Mouse (Mus musculus) hindbrain, embryonic 11.5 days (tissue): ENCODE data around the gene Gfod2. TPM values are rescaled to one million over a fixed set of nuclear protein-coding genes. Genes with fewer than 3 reads are reported as not detected.

Experiments used
- ATAC-seq: fragments of 200-750 bp; cut with Nextera tagmentation; 2 replicates; pipeline ENCODE4 v1.8.0; 2017; ENCODE audit warnings: mild to moderate bottlenecking, moderate TSS enrichment, moderate library complexity; ENCODE audit not compliant: low FRiP score
- DNase-seq: peaks from one replicate; pipeline ENCODE4 v3.0.0-alpha.2; 2015; ENCODE audit warnings: low spot score
- H3K27ac ChIP-seq: fragments of 300-500 bp; sonication (generic); 2 replicates; pipeline ENCODE4 v1.5.1; 2014; ENCODE audit warnings: mild to moderate bottlenecking, low read depth, low read length
- H3K27me3 ChIP-seq: fragments of 300-500 bp; sonication (generic); 2 replicates; pipeline ENCODE4 v1.6.1; 2014; ENCODE audit warnings: mild to moderate bottlenecking, low read length, moderate library complexity, mixed read lengths; ENCODE audit not compliant: control insufficient read depth, insufficient read depth
- H3K36me3 ChIP-seq: fragments of 300-500 bp; sonication (generic); 2 replicates; pipeline ENCODE4 v1.6.1; 2014; ENCODE audit warnings: mild to moderate bottlenecking, low read length, moderate library complexity, mixed read lengths; ENCODE audit not compliant: control insufficient read depth, insufficient read depth
- H3K4me1 ChIP-seq: fragments of 300-500 bp; sonication (generic); replicated peaks from 2 replicates; pipeline ENCODE4 v1.6.1; 2014; ENCODE audit warnings: low read length, mixed read lengths; ENCODE audit not compliant: control insufficient read depth, insufficient read depth
- H3K4me2 ChIP-seq: fragments of 300-500 bp; sonication (generic); replicated peaks from 2 replicates; pipeline ENCODE4 v1.6.1; 2014; ENCODE audit warnings: mild to moderate bottlenecking, low read depth, low read length
- H3K4me3 ChIP-seq: fragments of 300-500 bp; sonication (generic); 2 replicates; pipeline ENCODE4 v1.5.1; 2014; ENCODE audit warnings: low read depth, low read length
- H3K9ac ChIP-seq: fragments of 300-500 bp; sonication (generic); 2 replicates; pipeline ENCODE4 v1.6.1; 2014; ENCODE audit warnings: low read depth, low read length
- H3K9me3 ChIP-seq: fragments of 300-500 bp; sonication (generic); 2 replicates; pipeline ENCODE4 v1.6.1; 2016; ENCODE audit warnings: low read length; ENCODE audit not compliant: control insufficient read depth
- WGBS: fragments of 180-500 bp; shearing (Covaris S2); extraction: QIAGEN DNeasy Blood & Tissue Kit; methylation state at CpG from one replicate; pipeline ENCODE4 v1.1.7; 2014; 5-methylcytosine and 5-hydroxymethylcytosine counted together
- polyA plus RNA-seq: library from polyadenylated mRNA; unstranded; fragments of >200 nt; fragmentation: Nextera tagmentation; extraction: Ambion mirVana; gene quantifications from 2 replicates; pipeline ENCODE4 v1.2.1, GENCODE M21; 2014

Gene Gfod2
- polyA plus RNA-seq, 1 experiment from 2014 or later: 38.3 TPM

GRCm38 (mm10) chr8:105695080-105695780, 63.2 kb downstream of the Gfod2 start:
- H3K36me3 ChIP-seq: 0 out of 2 replicates have a peak, but pooled peaks cover 2% of the 10 kb centered on the region
- DNase-seq: no peak
- H3K9ac ChIP-seq: no peak overlapping the region; the same call in 1 of the 2 replicates
- no peak overlapping the region for H3K27ac ChIP-seq
- WGBS: 82% methylated on average over 30 of the region's 30 CpGs
- no peaks in the 10 kb centered on the region for H3K27me3 ChIP-seq
- peaks cover 4% of the 10 kb centered on the region for H3K4me1 ChIP-seq
- no peaks in the 10 kb centered on the region for H3K9me3 ChIP-seq
- no peak for ATAC-seq
- peak overlapping the region; percentile 86 for H3K4me2 ChIP-seq
- peak overlapping the region; percentile 43 for H3K4me3 ChIP-seq

DNA sequence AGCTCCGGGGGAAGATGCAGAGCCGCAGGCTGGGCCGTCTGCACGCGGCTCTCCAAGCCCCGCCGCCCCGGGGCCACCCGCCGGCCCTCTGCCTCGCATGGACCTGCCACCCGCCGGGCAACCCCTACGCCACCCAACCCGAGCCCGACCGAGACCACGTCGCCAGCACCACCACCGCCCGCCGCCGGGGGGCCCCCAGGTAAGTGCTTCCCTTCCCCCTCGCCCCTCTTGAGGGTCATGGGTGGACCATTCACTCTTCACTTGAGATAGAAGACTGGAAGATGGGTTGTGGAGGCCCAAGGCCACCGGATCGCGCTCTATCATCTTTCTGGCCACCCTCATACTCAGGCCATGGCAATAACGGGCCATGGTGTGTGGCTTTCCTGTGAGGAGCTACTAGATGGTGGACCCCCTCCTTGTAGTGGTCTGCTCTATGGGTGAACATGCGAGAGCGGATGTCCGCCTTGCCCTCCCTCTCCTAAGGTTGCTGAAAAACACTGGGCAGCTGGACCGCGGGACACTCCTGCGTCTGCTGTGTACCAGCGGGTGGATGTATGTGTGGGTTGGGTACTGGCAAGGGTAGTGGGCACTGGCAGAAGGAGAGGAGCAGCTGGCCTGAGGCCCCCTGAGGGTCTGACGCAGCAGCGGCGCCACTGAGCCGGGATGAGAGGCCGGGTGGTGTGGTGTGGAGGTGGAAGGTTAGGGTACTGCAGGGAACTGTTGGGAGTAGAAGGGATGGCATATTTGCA, 64.2 kb downstream of the Gfod2 start:
- 0 out of 2 replicates have a peak, but pooled peaks cover 2% of the 10 kb centered on the region for H3K36me3 ChIP-seq
- peak overlapping the region; percentile 70 for H3K27ac ChIP-seq
- H3K9me3 ChIP-seq: no peaks in the 10 kb centered on the region
- ATAC-seq (peak; percentile 60), DNase-seq (peak; percentile 57)
- H3K4me3 ChIP-seq: peak overlapping the region; percentile 43
- WGBS: 12% methylated on average over 24 of the region's 40 CpGs
- H3K27me3 ChIP-seq: no peaks in the 10 kb centered on the region
- peak overlapping the region; percentile 64 for H3K9ac ChIP-seq
- H3K4me1 ChIP-seq: peaks cover 4% of the 10 kb centered on the region
- peak overlapping the region; percentile 86 for H3K4me2 ChIP-seq

DNA sequence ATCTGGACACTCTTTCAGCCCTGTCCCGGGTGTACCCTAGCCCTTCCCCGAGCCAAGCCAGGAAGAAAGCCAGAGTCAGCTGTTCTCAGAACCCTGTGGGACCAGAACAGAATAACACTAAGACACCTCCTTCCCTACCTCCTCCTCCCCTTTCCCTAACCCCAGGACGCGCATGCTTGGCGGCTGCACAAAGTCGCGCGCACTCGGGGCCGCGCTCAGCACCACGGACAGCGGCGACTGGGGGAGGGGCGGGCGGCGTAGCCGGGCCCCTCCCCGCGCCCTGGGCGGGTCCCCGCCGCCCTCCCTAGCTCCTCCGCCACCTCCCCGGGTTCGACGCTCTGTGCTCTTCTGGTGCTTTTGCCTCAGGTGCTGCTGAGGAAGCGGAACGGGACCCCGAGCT, 64.8 kb downstream of the Gfod2 start:
- WGBS: 17% methylated on average over 6 of the region's 30 CpGs
- peaks cover 4% of the 10 kb centered on the region for H3K4me1 ChIP-seq
- ATAC-seq (peak; percentile 62), DNase-seq (peak; percentile 84)
- H3K27ac ChIP-seq: peak overlapping the region; percentile 70
- H3K9ac ChIP-seq: peak overlapping the region; percentile 64
- H3K27me3 ChIP-seq: no peaks in the 10 kb centered on the region
- peak overlapping the region; percentile 86 for H3K4me2 ChIP-seq
- H3K36me3 ChIP-seq: 0 out of 2 replicates have a peak, but pooled peaks cover 2% of the 10 kb centered on the region
- H3K4me3 ChIP-seq: peak overlapping the region; percentile 43
- no peaks in the 10 kb centered on the region for H3K9me3 ChIP-seq

DNA sequence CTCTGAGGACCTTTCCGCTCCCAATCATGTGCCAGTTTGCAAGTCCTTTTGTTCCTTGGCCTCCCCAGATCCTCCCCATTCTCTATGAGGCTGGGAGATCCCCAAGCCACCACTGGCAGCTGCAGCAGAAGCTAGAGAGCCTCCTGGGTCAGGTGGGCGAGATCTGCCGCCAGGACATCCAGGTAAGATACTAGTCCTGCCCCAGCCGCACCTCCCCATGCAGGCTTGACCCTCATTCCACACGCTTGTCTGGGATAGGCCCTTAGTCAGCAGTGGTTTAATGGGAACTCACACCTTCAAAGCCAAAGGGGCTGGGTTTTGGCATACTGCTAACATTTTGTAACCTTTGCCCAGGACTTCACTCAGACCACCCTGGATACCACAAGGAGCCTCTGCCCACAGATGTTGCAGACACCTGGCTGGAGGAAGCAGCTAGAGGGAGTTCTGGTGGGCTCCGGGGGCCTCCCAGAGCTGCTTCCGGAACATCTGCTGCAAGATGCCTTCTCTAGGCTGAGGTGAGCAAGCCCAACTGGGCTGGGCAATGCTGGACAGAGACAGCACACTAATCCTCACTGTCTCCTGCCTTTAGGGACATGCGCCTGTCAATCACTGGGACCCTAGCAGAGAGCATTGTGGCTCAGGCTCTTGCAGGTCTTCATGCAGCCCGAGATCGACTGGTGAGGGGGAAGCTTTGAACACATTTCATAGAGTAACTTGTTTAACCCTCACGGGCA, 65.8 kb downstream of the Gfod2 start:
- Histone ChIP-seq H3K9me3 (no peaks in the 10 kb centered on the region), H3K27me3 (no peaks in the 10 kb centered on the region), H3K36me3 (0 out of 2 replicates have a peak, but pooled peaks cover 2% of the 10 kb centered on the region), H3K4me1 (peaks cover 4% of the 10 kb centered on the region), H3K27ac (no peak overlapping the region), H3K4me2 (no peak overlapping the region), H3K9ac (no peak overlapping the region), H3K4me3 (no peak overlapping the region)
- 93% methylated on average over 11 of the region's 11 CpGs for WGBS
- DNase-seq (no peak), ATAC-seq (no peak)

DNA sequence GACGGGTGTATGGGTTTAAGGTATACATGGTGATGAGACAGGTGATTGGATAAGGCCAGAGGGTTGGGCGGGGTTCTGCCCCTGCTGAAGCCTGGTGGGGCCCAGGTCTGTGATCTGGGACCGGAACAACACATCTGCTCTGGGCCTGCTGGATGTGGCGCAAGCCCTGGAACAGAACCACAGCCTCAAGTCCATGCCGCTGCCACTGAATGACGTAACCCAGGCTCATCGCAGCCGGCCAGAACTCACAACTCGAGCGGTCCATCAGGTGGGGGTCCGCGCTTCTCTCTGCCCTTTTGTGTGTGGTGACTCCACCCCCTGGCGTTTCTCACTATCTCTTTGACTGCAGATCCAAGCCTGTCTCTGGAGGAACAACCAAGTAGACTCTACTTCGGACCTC, 67.5 kb downstream of the Gfod2 start:
- Histone ChIP-seq H3K36me3 (no peaks in the 10 kb centered on the region), H3K4me1 (peaks cover 4% of the 10 kb centered on the region), H3K9ac (no peak overlapping the region), H3K4me3 (no peak overlapping the region), H3K27me3 (no peaks in the 10 kb centered on the region), H3K27ac (no peak overlapping the region), H3K9me3 (no peaks in the 10 kb centered on the region), H3K4me2 (no peak overlapping the region)
- DNase-seq (no peak), ATAC-seq (no peak)
- WGBS: 91% methylated on average over 14 of the region's 14 CpGs

DNA sequence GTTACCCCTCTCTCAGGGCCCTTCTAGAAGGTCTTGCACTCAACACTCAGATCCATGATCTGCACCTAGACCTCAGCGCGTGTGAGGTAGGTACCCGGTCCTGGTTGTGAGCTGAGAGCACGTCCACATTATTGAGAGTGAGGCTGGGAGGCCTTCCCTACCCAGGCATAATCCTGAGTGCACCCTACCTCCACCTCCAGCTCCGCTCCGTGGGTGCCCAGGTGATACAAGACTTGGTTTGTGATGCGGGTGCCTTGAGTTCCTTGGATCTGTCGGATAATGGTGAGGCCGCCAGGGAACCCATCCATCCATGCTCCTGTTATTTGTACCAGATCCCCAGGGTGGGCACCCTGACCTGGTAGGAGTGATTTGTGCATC, 68.5 kb downstream of the Gfod2 start:
- no peak overlapping the region for H3K4me3 ChIP-seq
- H3K9ac ChIP-seq: no peak overlapping the region
- no peak overlapping the region for H3K4me2 ChIP-seq
- no peaks in the 10 kb centered on the region for H3K9me3 ChIP-seq
- ATAC-seq (no peak), DNase-seq (no peak)
- H3K27me3 ChIP-seq: no peaks in the 10 kb centered on the region
- H3K27ac ChIP-seq: no peak overlapping the region
- H3K4me1 ChIP-seq: no peaks in the 10 kb centered on the region; the same call in 1 of the 2 replicates
- H3K36me3 ChIP-seq: no peaks in the 10 kb centered on the region
- 88% methylated on average over 9 of the region's 9 CpGs for WGBS

- WGBS: 57% methylated on average over 35 of the region's 35 CpGs
These were observed 69.0 kb downstream of the Gfod2 start for GRCm38 (mm10) chr8:105689256-105689982.

GRCm38 (mm10) chr8:105688242-105688752, 70.2 kb downstream of the Gfod2 start:
- ATAC-seq: no peak
- no peak overlapping the region for H3K4me2 ChIP-seq
- H3K4me1 ChIP-seq: no peaks in the 10 kb centered on the region
- H3K4me3 ChIP-seq: no peak overlapping the region
- no peak overlapping the region for H3K27ac ChIP-seq
- H3K27me3 ChIP-seq: no peaks in the 10 kb centered on the region
- no peak for DNase-seq
- H3K36me3 ChIP-seq: no peaks in the 10 kb centered on the region
- 65% methylated on average over 14 of the region's 14 CpGs for WGBS
- no peaks in the 10 kb centered on the region for H3K9me3 ChIP-seq
- H3K9ac ChIP-seq: no peak overlapping the region

More at GRCm38 (mm10) chr8:105689256-105689982, 69.0 kb downstream of the Gfod2 start:
- Histone ChIP-seq H3K9me3 (no peaks in the 10 kb centered on the region), H3K27me3 (no peaks in the 10 kb centered on the region), H3K27ac (no peak overlapping the region), H3K9ac (no peak overlapping the region), H3K4me1 (no peaks in the 10 kb centered on the region), H3K36me3 (no peaks in the 10 kb centered on the region), H3K4me2 (no peak overlapping the region), H3K4me3 (no peak overlapping the region)
- DNase-seq (no peak), ATAC-seq (no peak)
